Mouse (Mus musculus): ENCODE measurements around the gene Ttc17. TPM values are rescaled to one million over a fixed set of nuclear protein-coding genes. Genes with fewer than 3 reads are reported as not detected.

Gene Ttc17
- polyA plus RNA-seq, 1 experiment from 2014 or later: 15.8 TPM

- no peaks in the 10 kb centered on the region for H3K4me1 ChIP-seq
- WGBS: 96% methylated on average over 6 of the region's 6 CpGs
- H3K4me2 ChIP-seq (replicated peaks): no peak overlapping the region
- no peaks in the 10 kb centered on the region for H3K27me3 ChIP-seq (replicated peaks)
- H3K9me3 ChIP-seq: 0 out of 2 replicates have a peak, but pooled peaks cover 5% of the 10 kb centered on the region
- H3K4me3 ChIP-seq: no peak overlapping the region
- H3K9ac ChIP-seq: no peak overlapping the region
- H3K36me3 ChIP-seq: peaks cover 71% of the 10 kb centered on the region
- no peak for ATAC-seq (ENCODE audit: low FRiP score, low read depth)
- H3K27ac ChIP-seq: no peak overlapping the region
These were observed 42.7 kb downstream of the Ttc17 start for GRCm38 (mm10) chr2:94363821-94364220.

- H3K9me3 ChIP-seq: 0 out of 2 replicates have a peak, but pooled peaks cover 5% of the 10 kb centered on the region
- H3K27me3 ChIP-seq (replicated peaks): no peaks in the 10 kb centered on the region
- no peak overlapping the region for H3K9ac ChIP-seq
- 96% methylated on average over 4 of the region's 4 CpGs for WGBS
- no peak overlapping the region for H3K27ac ChIP-seq
- no peak overlapping the region for H3K4me3 ChIP-seq
- no peaks in the 10 kb centered on the region for H3K4me1 ChIP-seq
- ATAC-seq (ENCODE audit: low FRiP score, low read depth): no peak
- H3K36me3 ChIP-seq: peaks cover 76% of the 10 kb centered on the region
- no peak overlapping the region for H3K4me2 ChIP-seq (replicated peaks)
These were observed 46.0 kb downstream of the Ttc17 start for GRCm38 (mm10) chr2:94360398-94360973.

GRCm38 (mm10) chr2:94348165-94348591 is 58.3 kb downstream of the Ttc17 start:
- ATAC-seq (ENCODE audit: low FRiP score, low read depth): no peak
- H3K4me1 ChIP-seq: no peaks in the 10 kb centered on the region
- no peak overlapping the region for H3K4me3 ChIP-seq
- no peak overlapping the region for H3K9ac ChIP-seq
- H3K36me3 ChIP-seq: no peaks in the 10 kb centered on the region; the same call in 1 of the 2 replicates
- no peaks in the 10 kb centered on the region for H3K27me3 ChIP-seq (replicated peaks)
- no peaks in the 10 kb centered on the region for H3K9me3 ChIP-seq
- no peak overlapping the region for H3K27ac ChIP-seq
- no peak overlapping the region for H3K4me2 ChIP-seq (replicated peaks)
- 84% methylated on average over 6 of the region's 6 CpGs for WGBS

GRCm38 (mm10) chr2:94346746-94347145 is 59.7 kb downstream of the Ttc17 start:
- Histone ChIP-seq H3K27ac (no peak overlapping the region), H3K4me1 (no peaks in the 10 kb centered on the region), H3K4me3 (no peak overlapping the region), H3K9me3 (no peaks in the 10 kb centered on the region), H3K36me3 (peaks cover 9% of the 10 kb centered on the region), H3K27me3 (replicated peaks) (no peaks in the 10 kb centered on the region), H3K4me2 (replicated peaks) (no peak overlapping the region), H3K9ac (no peak overlapping the region)
- ATAC-seq (ENCODE audit: low FRiP score, low read depth): no peak
- 93% methylated on average over 5 of the region's 5 CpGs for WGBS

GRCm38 (mm10) chr2:94344624-94345023 is 61.9 kb downstream of the Ttc17 start:
- Histone ChIP-seq H3K4me3 (no peak overlapping the region), H3K9me3 (no peaks in the 10 kb centered on the region), H3K4me2 (replicated peaks) (no peak overlapping the region), H3K27ac (no peak overlapping the region), H3K27me3 (replicated peaks) (no peaks in the 10 kb centered on the region), H3K4me1 (no peaks in the 10 kb centered on the region), H3K9ac (no peak overlapping the region), H3K36me3 (peaks cover 25% of the 10 kb centered on the region)
- ATAC-seq (ENCODE audit: low FRiP score, low read depth): no peak
- 96% methylated on average over 4 of the region's 4 CpGs for WGBS

- whole genome bisulfite sequencing: 73% methylated on average over 12 of the region's 12 CpGs
These were observed 62.9 kb downstream of the Ttc17 start for GRCm38 (mm10) chr2:94343290-94344285.

GRCm38 (mm10) chr2:94340769-94341168 is 65.7 kb downstream of the Ttc17 start:
- Histone ChIP-seq H3K9ac (no peak overlapping the region), H3K27ac (no peak overlapping the region), H3K36me3 (peaks cover 37% of the 10 kb centered on the region), H3K4me1 (no peaks in the 10 kb centered on the region), H3K9me3 (no peaks in the 10 kb centered on the region), H3K4me2 (replicated peaks) (no peak overlapping the region), H3K27me3 (replicated peaks) (no peaks in the 10 kb centered on the region), H3K4me3 (no peak overlapping the region)
- WGBS: 90% methylated on average over 1 of the region's 1 CpGs
- ATAC-seq (ENCODE audit: low FRiP score, low read depth): no peak

More at GRCm38 (mm10) chr2:94343290-94344285, 62.9 kb downstream of the Ttc17 start:
- peaks cover 25% of the 10 kb centered on the region for H3K36me3 ChIP-seq
- H3K27ac ChIP-seq: no peak overlapping the region
- no peaks in the 10 kb centered on the region for H3K27me3 ChIP-seq (replicated peaks)
- no peak overlapping the region for H3K4me2 ChIP-seq (replicated peaks)
- no peak overlapping the region for H3K9ac ChIP-seq
- H3K4me1 ChIP-seq: no peaks in the 10 kb centered on the region
- H3K9me3 ChIP-seq: no peaks in the 10 kb centered on the region
- H3K4me3 ChIP-seq: no peak overlapping the region
- ATAC-seq (ENCODE audit: low FRiP score, low read depth): no peak

- no peak overlapping the region for H3K27ac ChIP-seq
- no peaks in the 10 kb centered on the region for H3K9me3 ChIP-seq
- no peak overlapping the region for H3K9ac ChIP-seq
- H3K4me2 ChIP-seq (replicated peaks): no peak overlapping the region
- H3K4me3 ChIP-seq: no peak overlapping the region
- no peak for ATAC-seq (ENCODE audit: low FRiP score, low read depth)
- 94% methylated on average over 5 of the region's 5 CpGs for WGBS
- H3K4me1 ChIP-seq: no peaks in the 10 kb centered on the region
- no peaks in the 10 kb centered on the region for H3K27me3 ChIP-seq (replicated peaks)
- H3K36me3 ChIP-seq: peaks cover 44% of the 10 kb centered on the region
These were observed 67.0 kb downstream of the Ttc17 start for GRCm38 (mm10) chr2:94339495-94339894.

- H3K9ac ChIP-seq: no peak overlapping the region
- H3K4me1 ChIP-seq: no peaks in the 10 kb centered on the region
- H3K27ac ChIP-seq: no peak overlapping the region
- H3K4me2 ChIP-seq (replicated peaks): no peak overlapping the region
- no peak overlapping the region for H3K4me3 ChIP-seq
- no peaks in the 10 kb centered on the region for H3K27me3 ChIP-seq (replicated peaks)
- ATAC-seq (ENCODE audit: low FRiP score, low read depth): no peak
- H3K36me3 ChIP-seq: peaks cover 51% of the 10 kb centered on the region
- no peaks in the 10 kb centered on the region for H3K9me3 ChIP-seq
- 97% methylated on average over 9 of the region's 9 CpGs for WGBS
These were observed 70.2 kb downstream of the Ttc17 start for GRCm38 (mm10) chr2:94336336-94336735.

- no peaks in the 10 kb centered on the region for H3K27me3 ChIP-seq (replicated peaks)
- no peaks in the 10 kb centered on the region for H3K9me3 ChIP-seq
- H3K4me1 ChIP-seq: no peaks in the 10 kb centered on the region
- no peak overlapping the region for H3K4me3 ChIP-seq
- no peak overlapping the region for H3K4me2 ChIP-seq (replicated peaks)
- H3K36me3 ChIP-seq: peaks cover 51% of the 10 kb centered on the region
- ATAC-seq (ENCODE audit: low FRiP score, low read depth): no peak
- H3K9ac ChIP-seq: no peak overlapping the region
- 74% methylated on average over 2 of the region's 2 CpGs for WGBS
- no peak overlapping the region for H3K27ac ChIP-seq
These were observed 71.8 kb downstream of the Ttc17 start for GRCm38 (mm10) chr2:94334742-94335046.

GRCm38 (mm10) chr2:94333841-94334741 is 72.4 kb downstream of the Ttc17 start:
- no peak overlapping the region for H3K4me3 ChIP-seq
- WGBS: 91% methylated on average over 14 of the region's 14 CpGs
- no peak overlapping the region for H3K4me2 ChIP-seq (replicated peaks)
- no peak overlapping the region for H3K27ac ChIP-seq
- no peak for ATAC-seq (ENCODE audit: low FRiP score, low read depth)
- H3K4me1 ChIP-seq: no peaks in the 10 kb centered on the region
- H3K9me3 ChIP-seq: no peaks in the 10 kb centered on the region
- no peaks in the 10 kb centered on the region for H3K27me3 ChIP-seq (replicated peaks)
- no peak overlapping the region for H3K9ac ChIP-seq
- H3K36me3 ChIP-seq: peaks cover 56% of the 10 kb centered on the region

GRCm38 (mm10) chr2:94333086-94333485 is 73.4 kb downstream of the Ttc17 start:
- Histone ChIP-seq H3K27me3 (replicated peaks) (no peaks in the 10 kb centered on the region), H3K4me1 (no peaks in the 10 kb centered on the region), H3K4me2 (replicated peaks) (no peak overlapping the region), H3K36me3 (peaks cover 62% of the 10 kb centered on the region), H3K4me3 (no peak overlapping the region), H3K27ac (no peak overlapping the region), H3K9ac (no peak overlapping the region), H3K9me3 (no peaks in the 10 kb centered on the region)
- WGBS: 95% methylated on average over 2 of the region's 2 CpGs
- no peak for ATAC-seq (ENCODE audit: low FRiP score, low read depth)
